Mouse (Mus musculus) kidney, postnatal 25 days (tissue): ENCODE results near the gene 2310011J03Rik.

ENCODE experiments used
- DNase-seq, 2 experiments: peaks; one replicate each; pipeline ENCODE4 v3.0.0; 2021; ENCODE audit warnings: mixed read lengths in 2 of 2

Gene 2310011J03Rik

DNA sequence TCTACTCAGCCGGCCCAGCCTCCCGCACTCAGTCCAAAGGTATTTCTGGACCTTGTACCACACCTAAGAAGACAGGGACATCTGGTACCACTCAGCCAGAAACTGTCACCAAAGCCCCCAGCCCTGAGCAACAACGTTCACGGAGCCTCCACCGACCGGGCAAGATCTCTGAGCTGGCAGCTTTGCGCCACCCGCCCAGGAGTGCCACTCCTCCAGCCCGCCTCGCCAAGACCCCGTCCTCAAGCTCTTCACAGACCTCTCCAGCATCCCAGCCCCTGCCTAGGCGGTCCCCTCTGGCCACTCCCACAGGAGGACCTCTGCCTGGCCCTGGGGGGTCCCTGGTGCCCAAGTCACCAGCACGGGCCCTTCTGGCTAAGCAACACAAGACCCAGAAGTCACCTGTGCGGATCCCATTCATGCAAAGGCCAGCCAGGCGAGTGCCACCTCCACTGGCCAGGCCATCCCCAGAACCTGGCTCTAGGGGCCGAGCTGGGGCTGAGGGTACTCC is 5.8 kb downstream of the 2310011J03Rik start:
- DNase-seq: no peak

DNA sequence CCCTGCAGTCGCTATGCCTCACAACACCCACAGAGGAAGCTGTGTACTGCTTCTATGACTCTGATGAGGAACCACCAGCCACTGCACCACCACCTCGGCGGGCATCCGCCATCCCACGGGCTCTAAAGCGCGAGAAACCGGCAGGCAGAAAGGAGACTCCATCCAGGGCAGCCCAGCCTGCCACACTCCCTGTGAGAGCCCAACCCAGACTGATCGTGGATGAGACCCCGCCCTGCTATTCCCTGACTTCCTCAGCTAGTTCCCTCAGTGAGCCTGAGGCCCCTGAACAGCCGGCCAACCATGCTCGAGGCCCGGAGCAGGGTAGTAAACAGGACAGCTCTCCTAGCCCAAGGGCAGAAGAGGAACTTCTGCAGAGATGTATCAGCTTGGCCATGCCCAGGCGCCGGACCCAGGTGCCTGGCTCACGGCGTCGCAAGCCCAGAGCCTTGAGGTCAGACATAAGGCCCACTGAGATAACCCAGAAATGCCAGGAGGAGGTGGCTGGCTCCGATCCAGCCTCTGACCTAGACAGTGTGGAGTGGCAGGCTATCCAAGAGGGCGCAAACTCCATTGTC is 6.6 kb downstream of the 2310011J03Rik start:
- DNase-seq: no peak

DNA sequence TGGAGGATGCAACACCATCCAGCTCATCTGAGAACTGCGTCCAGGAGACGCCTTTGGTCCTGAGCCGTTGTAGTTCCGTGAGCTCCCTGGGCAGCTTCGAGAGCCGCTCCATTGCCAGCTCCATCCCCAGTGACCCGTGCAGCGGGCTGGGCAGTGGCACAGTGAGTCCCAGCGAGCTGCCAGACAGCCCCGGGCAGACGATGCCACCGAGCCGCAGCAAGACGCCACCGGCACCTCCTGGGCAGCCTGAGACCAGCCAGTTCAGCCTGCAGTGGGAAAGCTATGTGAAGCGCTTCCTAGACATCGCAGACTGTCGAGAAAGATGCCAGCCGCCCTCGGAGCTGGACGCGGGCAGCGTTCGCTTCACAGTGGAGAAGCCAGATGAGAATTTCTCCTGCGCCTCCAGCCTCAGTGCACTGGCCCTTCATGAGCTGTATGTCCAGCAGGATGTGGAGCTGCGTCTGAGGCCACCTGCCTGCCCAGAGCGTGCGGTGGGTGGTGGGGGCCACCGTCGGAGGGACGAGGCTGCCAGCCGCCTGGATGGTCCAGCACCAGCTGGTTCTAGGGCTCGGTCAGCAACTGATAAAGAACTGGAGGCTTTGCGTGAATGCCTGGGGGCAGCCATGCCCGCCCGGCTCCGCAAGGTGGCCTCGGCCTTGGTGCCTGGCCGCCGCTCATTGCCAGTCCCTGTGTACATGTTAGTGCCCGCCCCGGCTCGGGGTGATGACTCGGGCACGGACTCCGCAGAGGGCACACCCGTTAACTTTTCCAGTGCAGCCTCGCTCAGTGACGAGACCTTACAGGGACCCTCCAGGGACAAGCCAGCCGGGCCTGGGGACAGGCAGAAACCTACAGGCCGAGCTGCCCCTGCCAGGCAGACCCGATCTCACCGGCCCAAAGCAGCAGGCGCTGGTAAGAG is 7.5 kb downstream of the 2310011J03Rik start:
- no peak for DNase-seq

DNA sequence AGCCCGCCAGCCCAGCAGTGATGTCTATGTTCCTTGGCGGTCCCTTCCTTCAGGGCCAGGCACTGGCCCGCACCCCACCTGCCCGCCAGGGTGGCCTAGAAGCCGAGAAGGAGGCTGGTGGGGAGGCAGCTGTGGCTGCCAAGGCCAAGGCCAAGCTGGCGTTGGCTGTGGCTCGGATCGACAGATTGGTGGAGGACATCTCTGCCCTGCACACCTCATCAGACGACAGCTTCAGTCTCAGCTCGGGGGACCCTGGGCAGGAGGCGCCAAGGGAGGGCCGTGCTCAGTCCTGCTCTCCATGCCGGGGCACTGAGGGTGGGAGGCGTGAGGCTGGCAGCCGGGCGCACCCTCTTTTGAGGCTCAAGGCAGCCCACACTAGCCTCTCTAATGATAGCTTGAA is 8.8 kb downstream of the 2310011J03Rik start:
- no peak for DNase-seq

DNA sequence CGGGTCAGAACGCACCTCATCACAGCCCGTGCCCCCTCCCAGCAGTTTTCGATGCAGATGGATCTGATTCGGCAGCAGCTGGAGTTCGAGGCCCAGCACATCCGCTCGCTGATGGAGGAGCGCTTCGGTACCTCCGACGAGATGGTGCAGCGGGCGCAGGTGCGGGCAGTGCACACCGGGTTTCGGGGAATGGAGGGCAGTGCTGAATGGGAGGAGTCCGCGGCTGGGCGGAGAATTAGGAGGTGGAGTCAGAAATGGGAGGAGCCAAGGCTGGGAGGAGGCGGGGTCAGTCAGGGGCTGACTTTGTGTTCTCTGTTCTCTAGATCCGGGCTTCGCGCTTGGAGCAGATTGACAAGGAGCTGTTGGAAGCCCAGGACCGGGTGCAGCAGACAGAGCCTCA is 15.5 kb downstream of the 2310011J03Rik start:
- peak in 1 of 2 experiments; percentile 56 for DNase-seq

DNA sequence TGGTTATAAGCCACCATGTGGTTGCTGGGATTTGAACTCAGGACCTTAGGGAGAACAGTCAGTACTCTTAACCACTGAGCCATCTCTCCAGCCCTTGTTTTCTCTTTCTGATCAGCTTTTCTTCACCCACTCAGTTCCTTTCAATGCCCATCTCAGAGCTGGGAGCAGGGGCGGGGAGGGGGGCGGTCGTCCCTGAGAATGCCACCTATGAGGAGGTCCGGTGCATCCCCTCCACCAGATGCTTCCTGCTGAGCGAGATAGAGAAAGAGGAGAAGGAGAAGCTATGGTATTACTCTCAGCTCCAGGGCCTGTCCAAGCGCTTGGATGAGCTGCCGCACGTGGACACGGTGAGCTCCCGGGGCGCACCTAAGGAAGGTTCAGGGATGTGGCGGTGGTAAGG is 15.9 kb downstream of the 2310011J03Rik start:
- DNase-seq: no peak

DNA sequence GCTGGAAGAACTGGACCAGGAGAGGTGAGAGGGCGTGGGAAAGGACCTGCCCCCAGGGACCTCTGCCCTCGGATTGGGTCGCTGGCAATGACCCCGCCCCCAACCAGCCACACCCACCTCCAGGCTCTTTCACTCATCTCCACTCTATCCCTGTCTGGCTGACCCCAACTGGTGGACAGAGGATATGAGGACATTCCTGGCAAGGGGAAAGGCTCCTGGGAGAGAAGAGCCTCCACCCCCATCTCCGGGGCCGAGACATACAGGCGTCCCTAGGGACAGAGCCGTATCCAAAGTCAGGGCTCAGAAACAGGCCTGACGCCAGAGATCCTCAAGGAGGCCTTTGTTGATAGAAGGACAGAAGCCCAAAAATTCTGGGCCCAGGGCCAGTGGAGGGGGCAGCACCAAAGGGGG is 17.9 kb downstream of the 2310011J03Rik start:
- peak; percentile 77 to 84 for DNase-seq

DNA sequence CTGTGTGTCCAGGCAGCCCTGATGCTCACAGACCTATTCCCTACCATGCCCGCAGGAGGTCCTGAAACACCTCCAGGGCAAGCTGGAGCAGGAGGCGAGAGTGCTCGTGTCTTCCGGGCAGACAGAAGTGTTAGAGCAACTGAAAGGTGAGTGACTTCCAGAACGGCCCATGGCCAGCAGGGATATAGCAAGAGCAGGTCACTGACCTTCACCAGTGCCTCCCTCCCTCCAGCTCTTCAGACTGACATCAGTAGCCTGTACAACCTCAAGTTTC is 18.3 kb downstream of the 2310011J03Rik start:
- DNase-seq: no peak

DNA sequence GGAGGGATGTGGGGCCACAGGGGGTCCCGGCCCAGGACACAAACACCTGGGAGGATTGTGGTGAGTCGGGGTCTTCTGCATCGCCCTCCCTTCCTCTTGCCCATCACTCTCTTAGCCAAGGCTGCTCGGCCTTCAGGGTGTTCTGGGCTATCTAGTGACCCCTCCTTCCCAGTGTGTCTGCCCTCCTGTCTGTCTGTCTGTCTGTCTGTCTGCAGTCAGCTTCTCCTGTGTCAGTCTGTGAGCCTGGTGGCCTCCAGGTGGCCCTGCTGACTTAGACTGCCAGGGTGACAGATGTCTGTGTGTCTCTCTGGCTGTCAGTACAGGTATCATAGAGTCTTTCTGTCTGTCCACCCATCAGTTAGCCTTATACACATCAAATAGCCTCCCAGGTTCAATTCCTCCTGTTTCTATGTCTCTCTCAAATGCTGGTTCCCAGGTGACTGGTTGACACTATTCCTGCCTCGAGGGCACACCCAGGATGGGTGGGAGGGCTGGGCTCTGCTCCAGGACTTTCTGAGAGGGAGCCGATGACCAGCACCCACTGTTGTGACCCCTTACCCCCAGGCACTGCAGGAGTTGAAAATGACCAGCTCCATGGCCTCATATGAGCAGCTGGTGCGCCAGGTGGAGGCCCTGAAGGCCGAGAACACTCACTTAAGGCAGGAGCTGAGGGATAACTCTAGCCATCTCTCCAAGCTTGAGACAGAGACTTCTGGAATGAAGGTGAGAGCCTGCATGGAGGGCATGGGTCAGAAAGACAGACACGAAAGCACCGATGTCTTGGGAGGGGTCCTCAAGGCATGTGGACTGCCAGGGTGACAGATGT is 18.9 kb downstream of the 2310011J03Rik start:
- no peak for DNase-seq

DNA sequence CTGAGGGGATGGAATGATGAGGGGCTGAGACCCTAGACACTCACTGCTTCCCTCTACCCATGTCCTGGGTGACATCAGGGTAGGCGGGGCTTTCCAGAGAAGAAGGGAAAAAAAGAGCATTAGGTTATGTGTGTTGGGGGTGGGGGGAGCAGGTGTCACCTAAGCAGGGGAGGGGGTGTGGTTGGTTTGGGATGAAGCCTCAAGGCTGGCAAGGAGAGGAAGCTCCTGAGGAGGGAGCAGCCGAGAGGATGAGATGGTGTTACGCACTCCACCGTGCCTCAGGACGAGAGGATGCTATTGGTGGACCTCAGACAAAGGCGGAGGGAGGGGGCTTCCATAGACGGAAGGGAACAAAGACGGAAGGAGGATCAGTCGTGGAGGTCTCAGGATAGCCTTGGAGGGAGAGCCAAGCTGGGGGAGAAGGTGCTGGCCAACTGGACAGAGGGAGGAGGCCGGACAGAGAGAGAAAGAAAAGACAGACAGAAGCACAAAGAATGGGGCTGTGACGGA is 19.6 kb downstream of the 2310011J03Rik start:
- no peak for DNase-seq

DNA sequence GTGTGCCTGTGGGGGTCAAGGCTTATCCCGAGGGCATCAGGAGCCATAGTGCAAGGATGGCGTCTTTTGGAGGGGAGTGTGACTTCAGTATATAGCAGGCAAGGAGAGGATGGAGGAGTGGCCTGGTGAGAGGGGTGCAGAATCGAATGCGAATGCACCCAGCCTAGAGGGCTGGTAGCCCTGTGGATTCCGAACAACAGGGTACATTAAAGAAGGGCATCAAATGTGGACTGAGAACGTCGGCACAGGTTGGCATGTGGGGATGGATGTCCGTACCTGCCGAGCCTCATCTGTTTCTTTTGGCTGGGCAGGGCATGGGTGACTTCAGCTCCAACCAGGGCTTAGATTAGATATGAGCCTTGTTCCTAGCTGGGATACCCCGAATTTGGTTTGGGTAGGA is 20.5 kb downstream of the 2310011J03Rik start:
- DNase-seq: no peak

DNA sequence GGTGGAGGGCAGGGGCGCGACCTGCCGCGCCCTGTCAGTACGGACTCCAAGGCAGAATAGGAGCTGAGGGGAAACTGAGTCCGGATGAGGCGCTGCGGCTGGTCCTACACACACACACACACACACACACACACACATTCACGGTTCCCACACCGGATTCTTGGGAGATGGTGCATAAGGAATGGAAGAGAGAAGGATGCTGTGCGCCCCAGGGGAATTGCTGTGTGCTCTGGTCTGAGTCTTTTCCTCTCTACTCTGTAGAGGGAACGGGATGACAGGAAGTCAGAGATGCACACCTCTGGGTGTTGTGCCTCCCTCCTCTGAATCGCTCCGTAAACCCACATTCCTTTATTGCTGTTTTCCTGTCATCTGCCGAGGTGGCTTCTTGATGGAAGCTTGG is 21.0 kb downstream of the 2310011J03Rik start:
- no peak for DNase-seq

DNA sequence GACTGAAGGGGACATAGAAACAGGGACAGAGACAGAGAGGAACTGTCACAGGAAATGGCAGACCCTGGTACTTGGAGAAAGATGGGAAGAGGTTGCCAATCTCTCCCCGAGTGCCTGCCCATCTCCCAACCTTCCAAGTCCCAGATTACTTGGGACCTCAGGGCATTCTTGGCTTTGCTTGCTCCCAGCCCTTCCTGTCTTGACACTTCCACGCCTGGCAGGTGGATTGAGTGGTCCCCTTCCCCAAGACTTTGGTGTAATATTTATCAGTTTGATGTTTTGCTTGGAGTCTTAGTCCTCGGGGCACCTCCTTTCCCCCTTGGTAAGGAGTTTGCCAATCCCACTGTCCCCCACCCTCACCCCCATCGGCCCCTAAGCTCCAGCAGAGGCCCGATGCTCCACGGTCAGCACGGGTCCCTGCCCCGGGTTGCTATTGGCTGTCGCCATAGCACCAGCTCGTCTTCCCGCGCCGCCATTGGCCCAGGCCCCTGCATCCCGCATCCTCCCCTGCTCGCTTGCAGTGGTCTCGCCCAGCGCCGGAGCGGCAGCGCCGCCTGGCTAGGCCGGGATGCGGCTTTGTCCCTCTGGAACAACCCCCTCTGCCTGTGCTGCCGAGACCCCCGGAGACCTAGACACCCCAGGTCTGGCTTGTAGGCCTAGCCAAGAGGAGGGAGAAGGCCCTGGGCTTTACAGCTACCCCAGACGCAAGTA is 21.6 kb downstream of the 2310011J03Rik start:
- peak in 1 of 2 experiments; percentile 62 for DNase-seq

DNA sequence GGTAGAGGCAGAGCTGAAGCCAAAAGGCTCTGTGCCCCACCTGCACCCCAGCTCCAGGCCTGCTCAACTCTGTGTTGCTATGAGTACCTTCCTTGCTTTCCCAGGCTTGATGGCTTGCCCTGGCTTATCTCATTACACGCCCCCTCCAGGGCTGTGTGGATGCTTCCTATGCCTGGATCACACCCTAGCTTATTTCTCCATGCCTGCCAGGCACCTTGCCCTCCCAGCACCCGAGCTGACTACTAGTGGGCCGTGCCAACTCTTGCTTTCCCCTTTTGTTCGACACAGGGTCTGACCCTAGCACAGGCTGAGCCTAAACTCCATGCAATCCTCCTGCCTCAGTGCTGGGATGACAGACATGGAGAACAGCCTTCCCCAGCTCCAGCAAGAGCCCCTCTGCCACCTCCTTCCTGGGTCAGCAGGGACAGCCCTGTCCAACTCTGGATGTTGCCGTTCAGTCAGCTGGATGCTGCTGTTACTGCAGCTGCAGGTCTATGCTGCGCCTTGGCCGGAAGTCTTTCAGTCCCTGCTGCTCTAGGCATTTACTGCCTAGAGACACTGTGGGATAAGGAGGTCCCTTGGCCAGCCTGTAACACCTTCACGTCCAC is 22.7 kb downstream of the 2310011J03Rik start:
- no peak for DNase-seq

DNA sequence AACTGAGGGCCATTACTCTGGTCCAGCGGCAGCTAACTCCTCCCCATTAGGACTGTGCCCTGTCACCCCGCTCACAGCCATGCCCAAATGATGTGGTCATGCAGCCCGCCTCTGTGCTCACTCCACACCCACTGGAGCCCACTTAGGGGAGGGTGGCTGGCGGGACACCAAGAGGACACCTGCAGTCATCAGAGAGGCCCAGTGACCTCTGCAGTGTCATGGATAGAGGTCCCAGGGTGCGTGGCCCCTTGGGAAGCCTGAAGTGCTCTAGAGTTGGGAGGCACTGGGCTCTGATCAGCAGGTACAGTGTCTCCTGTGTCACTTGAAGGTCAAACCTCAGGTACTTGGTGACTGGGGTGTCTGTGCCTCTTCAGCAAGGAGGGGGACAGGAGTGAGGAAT is 23.5 kb downstream of the 2310011J03Rik start:
- no peak for DNase-seq

DNA sequence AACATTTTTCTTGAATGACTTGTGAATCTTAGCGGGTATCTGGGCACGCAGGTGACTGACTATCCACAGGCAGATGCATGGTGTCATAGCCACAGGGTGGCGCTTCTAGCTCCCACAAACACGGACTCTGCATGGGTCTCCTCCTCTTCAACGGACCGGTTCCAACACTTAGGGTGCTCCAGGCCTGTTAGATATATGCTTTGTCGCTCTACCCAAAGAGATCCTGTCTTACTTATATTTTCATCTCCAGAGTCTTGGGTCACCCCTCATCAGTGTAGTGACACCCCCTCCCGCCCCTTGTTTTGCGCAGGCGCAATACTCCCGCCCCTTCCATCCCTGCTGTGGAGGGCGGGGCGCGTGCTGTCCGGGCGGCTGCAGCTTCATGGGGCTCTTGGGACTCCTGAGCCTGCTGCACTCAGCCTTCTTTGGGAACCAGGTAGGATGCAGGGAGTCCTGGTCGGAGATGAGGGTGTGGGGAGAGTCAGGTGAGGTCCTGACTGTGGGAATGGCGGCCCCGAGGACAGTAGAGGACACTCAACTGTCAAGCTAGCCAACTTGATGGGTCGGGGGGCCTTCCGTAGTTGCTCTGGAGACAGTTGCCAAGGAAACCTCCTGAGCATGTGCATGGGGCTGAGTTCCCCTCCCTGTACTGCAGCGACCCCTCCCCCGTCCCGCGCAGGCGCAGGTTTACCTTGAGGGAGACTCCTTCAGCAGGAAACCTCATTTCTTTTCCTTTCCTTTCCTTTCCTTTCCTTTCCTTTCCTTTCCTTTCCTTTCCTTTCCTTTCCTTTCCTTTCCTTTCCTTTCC is 24.5 kb downstream of the 2310011J03Rik start, which contains the start of gene Apc2:
Gene Apc2 (plus strand): TSS at position 360 of the 808 bp plus-strand sequence.
- peak; percentile 80 to 84 for DNase-seq

DNA sequence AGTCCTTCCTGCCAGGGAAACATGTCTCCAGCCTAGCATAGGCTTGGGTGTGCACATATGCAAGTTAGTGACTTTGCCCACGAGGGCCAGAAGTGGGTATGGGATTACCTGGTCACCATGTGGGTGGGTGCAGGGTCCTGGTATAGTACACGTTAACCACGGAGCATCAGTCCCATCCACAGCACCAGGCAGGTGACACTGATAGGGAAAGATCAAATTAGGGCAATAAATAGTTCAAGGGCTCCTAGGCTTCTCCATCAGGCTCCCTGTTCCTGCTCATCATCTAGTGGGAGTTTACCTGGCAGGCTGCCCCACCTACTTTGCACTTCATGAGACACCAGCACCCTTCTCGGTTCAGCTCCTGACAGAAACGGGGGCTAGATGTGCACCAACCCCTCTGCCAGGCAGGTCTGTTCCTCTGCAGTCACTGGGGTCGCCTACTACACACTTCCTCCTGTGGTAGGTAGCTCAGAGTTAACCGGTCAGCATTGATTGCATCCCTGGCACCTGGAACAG is 25.5 kb downstream of the 2310011J03Rik start:
- DNase-seq: no peak

DNA sequence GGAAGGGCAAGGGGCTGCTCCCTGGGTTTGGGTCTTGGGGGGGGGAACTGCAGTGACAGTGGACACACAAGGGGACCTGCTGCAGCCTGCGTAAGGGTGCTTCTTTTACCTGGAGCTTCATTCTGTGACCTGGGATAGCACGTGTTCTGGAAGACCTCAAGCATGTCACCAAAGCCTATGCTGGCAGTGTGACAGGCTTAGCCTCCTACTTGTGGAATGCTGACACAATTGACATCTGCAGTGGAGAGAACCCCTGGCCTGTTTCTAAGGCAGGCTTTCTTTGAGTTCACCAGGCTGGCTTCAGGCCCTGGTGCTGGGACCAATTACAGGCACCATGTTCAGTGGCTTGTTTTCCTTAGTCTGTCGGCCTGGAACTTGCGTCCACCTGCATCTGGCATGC is 26.0 kb downstream of the 2310011J03Rik start:
- DNase-seq: no peak

DNA sequence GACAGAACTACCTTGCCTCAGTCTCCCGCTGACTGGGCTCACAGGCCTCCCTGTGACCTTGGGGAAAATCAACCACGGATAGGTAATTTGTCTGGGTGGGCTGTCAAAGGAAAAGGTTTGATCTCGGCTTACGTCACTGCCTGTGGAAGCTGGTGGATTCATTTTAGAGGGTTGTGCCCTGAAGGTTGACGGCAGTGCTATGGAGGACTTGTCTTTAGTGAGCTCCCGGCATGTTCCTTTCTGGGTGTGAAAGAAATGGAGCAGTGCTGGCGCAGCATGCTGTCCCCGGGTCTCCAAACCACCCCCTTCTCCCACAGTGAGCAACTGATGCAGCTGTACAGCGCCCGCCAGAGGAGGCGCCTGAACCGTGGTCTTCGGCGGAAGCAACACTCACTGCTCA is 27.0 kb downstream of the 2310011J03Rik start:
- DNase-seq: no peak

DNA sequence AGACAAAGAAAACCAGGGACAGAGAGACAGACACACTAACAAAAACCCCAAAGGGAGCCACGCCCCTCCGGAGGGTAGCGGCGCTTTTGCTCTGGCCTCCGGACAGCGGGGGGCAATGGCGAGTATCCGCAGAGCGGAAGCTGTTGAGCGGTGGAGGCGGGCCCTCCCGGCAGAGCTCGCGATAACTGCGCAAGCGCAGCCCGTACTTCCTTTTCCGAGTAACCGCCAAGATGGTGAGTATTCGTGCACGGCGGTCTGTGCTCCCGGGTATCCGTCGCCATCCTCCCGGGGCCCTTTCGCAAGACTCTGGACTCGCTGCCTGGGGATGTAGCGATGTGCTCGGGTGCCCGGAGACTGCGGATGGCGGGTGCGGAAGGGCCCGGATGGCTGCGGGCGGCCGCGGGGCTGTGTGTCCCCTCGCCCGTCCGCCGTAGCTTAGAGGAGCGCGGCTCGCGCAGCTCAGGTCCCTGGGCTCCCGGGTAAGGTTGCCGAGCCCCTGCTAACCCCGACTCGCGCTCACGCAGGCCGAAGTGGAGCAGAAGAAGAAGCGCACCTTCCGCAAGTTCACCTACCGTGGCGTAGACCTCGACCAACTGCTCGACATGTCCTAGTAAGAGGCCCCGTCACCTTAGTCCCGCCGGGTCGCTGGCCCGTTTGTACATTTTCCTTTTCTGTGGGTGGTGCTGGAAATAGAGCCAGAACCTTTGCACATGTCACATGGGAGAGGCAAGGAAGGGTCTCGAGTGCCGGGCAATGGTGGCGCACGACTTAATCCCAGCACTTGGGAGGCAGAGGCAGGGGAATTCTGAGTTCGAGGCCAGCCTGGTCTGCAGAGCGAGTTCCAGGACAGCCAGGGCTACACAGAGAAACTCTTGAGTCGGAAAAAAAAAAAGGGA is 27.8 kb downstream of the 2310011J03Rik start, which contains the start of gene Rps15:
Gene Rps15 (plus strand): TSS at position 203 of the 896 bp plus-strand sequence.
- peak; percentile 96 to 97 for DNase-seq
